Mouse (Mus musculus) ES-Bruce4 (cell line): ENCODE measurements around the gene Msmb. TPM values are rescaled to one million over a fixed set of nuclear protein-coding genes. Genes with fewer than 3 reads are reported as not detected.
"Not testable (repeated sequence)": the region's sequence is repeated elsewhere in the genome, so short reads cannot be mapped to it uniquely, and the experiment has no call there.

Experiments
- H3K27ac ChIP-seq: 2 replicates; pipeline ENCODE4 v1.5.1; 2012; ENCODE audit warnings: low read length, inconsistent platforms; ENCODE audit not compliant: insufficient read depth
- H3K27me3 ChIP-seq: 2 replicates; pipeline ENCODE4 v1.6.1; 2012; ENCODE audit warnings: mild to moderate bottlenecking, low read length, inconsistent platforms; ENCODE audit not compliant: control insufficient read depth, poor library complexity, insufficient read depth, severe bottlenecking
- H3K36me3 ChIP-seq: 2 replicates; pipeline ENCODE4 v1.6.1; 2012; ENCODE audit warnings: inconsistent platforms, mild to moderate bottlenecking, low read length, moderate library complexity; ENCODE audit not compliant: control insufficient read depth, poor library complexity, insufficient read depth, severe bottlenecking
- H3K4me1 ChIP-seq: one replicate; pipeline ENCODE4 v1.8.1; 2011; ENCODE audit warnings: low read length; ENCODE audit not compliant: control insufficient read depth, insufficient read depth
- H3K4me3 ChIP-seq: 2 replicates; pipeline ENCODE4 v1.5.1; 2011; ENCODE audit warnings: low read depth, mild to moderate bottlenecking, low read length
- H3K9ac ChIP-seq: 2 replicates; pipeline ENCODE4 v1.6.1; 2012; ENCODE audit warnings: low read depth, mild to moderate bottlenecking, inconsistent platforms; ENCODE audit not compliant: poor library complexity, severe bottlenecking
- H3K9me3 ChIP-seq: replicated peaks from 2 replicates; pipeline ENCODE4 v1.6.1; 2012; ENCODE audit warnings: mild to moderate bottlenecking, low read length, inconsistent platforms; ENCODE audit not compliant: control insufficient read depth, poor library complexity, insufficient read depth, severe bottlenecking
- CTCF ChIP-seq: IDR thresholded peaks from one replicate; pipeline ENCODE4 v1.8.1; 2011; ENCODE audit warnings: low read depth, low read length
- EP300 ChIP-seq: IDR thresholded peaks from 2 replicates; pipeline ENCODE4 v1.6.1; 2011; ENCODE audit warnings: low read depth, low read length; ENCODE audit not compliant: insufficient read depth
- POLR2A ChIP-seq: IDR thresholded peaks from one replicate; pipeline ENCODE4 v1.8.1; 2011; ENCODE audit warnings: low read length; ENCODE audit not compliant: insufficient read depth
- polyA plus RNA-seq: library from polyadenylated mRNA; stranded (reverse); fragments of >200 nt; gene quantifications from 2 replicates; pipeline ENCODE4 v1.2.4, GENCODE M21; 2011; ENCODE audit warnings: low read depth; ENCODE audit not compliant: missing spikeins, insufficient read depth, insufficient read length

The Msmb gene
- polyA plus RNA-seq, 1 experiment, result not detected

GRCm38 (mm10) chr14:32179393-32180195 lies 37.8 kb downstream of the Msmb start:
- Histone ChIP-seq H3K4me1 (no peaks in the 10 kb centered on the region), H3K4me3 (no peak overlapping the region), H3K27me3 (no peaks in the 10 kb centered on the region), H3K27ac (no peak overlapping the region), H3K36me3 (peaks cover 51% of the 10 kb centered on the region), H3K9ac (no peak overlapping the region), H3K9me3 (no peaks in the 10 kb centered on the region)
- no peak for TF ChIP-seq CTCF
- no peak for TF ChIP-seq POLR2A
- TF ChIP-seq EP300, result no peak

GRCm38 (mm10) chr14:32180861-32181260 lies 39.0 kb downstream of the Msmb start:
- H3K36me3 ChIP-seq, result peaks cover 55% of the 10 kb centered on the region
- no peak overlapping the region for H3K4me3 ChIP-seq
- no peak overlapping the region for H3K9ac ChIP-seq
- H3K27me3 ChIP-seq, result no peaks in the 10 kb centered on the region
- TF ChIP-seq EP300 (no peak), CTCF (no peak), POLR2A (no peak)
- H3K27ac ChIP-seq, result no peak overlapping the region
- no peaks in the 10 kb centered on the region for H3K9me3 ChIP-seq
- no peaks in the 10 kb centered on the region for H3K4me1 ChIP-seq

- Histone ChIP-seq H3K4me3 (no peak overlapping the region), H3K27me3 (no peaks in the 10 kb centered on the region), H3K9ac (no peak overlapping the region), H3K27ac (no peak overlapping the region), H3K36me3 (peaks cover 78% of the 10 kb centered on the region), H3K4me1 (no peaks in the 10 kb centered on the region), H3K9me3 (no peaks in the 10 kb centered on the region)
- TF ChIP-seq POLR2A, result no peak
- no peak for TF ChIP-seq EP300
- no peak for TF ChIP-seq CTCF
Measured at GRCm38 (mm10) chr14:32183846-32184245, 42.0 kb downstream of the Msmb start.

GRCm38 (mm10) chr14:32190627-32191391 lies 49.0 kb downstream of the Msmb start:
- H3K9me3 ChIP-seq, result no peaks in the 10 kb centered on the region
- no peaks in the 10 kb centered on the region for H3K4me1 ChIP-seq
- no peak overlapping the region for H3K9ac ChIP-seq
- no peak overlapping the region for H3K27ac ChIP-seq
- TF ChIP-seq EP300 (no peak), CTCF (no peak), POLR2A (no peak)
- H3K4me3 ChIP-seq, result no peak overlapping the region
- H3K27me3 ChIP-seq, result no peaks in the 10 kb centered on the region
- peaks cover 72% of the 10 kb centered on the region for H3K36me3 ChIP-seq

- Histone ChIP-seq H3K27me3 (no peaks in the 10 kb centered on the region), H3K9ac (no peak overlapping the region), H3K4me3 (no peak overlapping the region), H3K27ac (no peak overlapping the region), H3K9me3 (no peaks in the 10 kb centered on the region), H3K4me1 (no peaks in the 10 kb centered on the region), H3K36me3 (peaks cover 68% of the 10 kb centered on the region)
- no peak for TF ChIP-seq POLR2A
- no peak for TF ChIP-seq EP300
- TF ChIP-seq CTCF, result no peak
Measured at GRCm38 (mm10) chr14:32191926-32192325, 50.1 kb downstream of the Msmb start.

- Histone ChIP-seq H3K4me1 (no peaks in the 10 kb centered on the region), H3K36me3 (peaks cover 65% of the 10 kb centered on the region), H3K9me3 (no peaks in the 10 kb centered on the region), H3K27me3 (no peaks in the 10 kb centered on the region), H3K9ac (no peak overlapping the region), H3K27ac (no peak overlapping the region), H3K4me3 (no peak overlapping the region)
- TF ChIP-seq EP300 (no peak), POLR2A (no peak), CTCF (peak; percentile 76)
Measured at GRCm38 (mm10) chr14:32192437-32192836, 50.6 kb downstream of the Msmb start.

- H3K4me1 ChIP-seq, H3K9ac ChIP-seq, H3K9me3 ChIP-seq, H3K27ac ChIP-seq, H3K27me3 ChIP-seq, H3K4me3 ChIP-seq: not testable (repeated sequence)
- peaks cover 65% of the 10 kb centered on the region for H3K36me3 ChIP-seq
Measured at GRCm38 (mm10) chr14:32193557-32193956, 51.7 kb downstream of the Msmb start.
